7 mouse cellular contexts compared by ENCODE assay signal in the genomic region with DNA sequence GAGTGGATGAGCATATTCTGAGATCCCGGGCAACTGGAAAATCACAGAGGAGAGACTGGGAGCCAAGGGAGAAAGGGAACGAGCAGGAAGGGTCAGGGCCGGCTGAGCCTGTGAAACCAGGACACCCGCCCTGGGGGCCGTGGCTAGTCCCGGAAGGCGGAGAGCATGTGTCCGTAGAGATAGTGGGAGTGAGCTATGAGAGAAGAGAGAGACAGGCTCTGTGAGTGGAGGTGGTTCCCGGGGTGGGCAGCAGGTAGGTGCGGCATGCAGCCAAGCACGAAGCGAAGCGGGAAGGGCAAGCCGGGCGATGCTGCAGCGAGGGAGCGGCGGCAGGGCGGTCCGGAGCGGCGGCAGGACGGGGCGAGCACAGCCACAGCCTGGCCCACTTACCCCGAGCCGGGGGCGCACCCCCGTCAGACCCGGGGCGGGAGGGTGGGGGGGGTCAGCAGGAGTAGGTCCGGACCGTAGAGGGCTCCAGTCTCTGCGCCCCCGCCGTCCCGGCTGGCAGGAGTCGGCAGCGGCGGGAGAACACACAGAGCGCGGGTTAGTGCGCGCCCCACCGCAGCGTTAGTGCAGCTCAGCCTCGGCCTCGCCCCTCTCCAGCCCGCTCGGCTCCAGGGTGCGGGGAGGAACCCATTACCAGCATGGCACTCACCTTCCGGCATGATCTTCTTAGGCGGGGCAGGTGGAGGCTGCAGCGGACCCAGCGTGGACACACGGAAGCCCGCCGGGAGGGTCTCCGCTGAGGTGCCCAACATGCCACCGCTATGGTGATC. TPM values are rescaled to one million over a fixed set of nuclear protein-coding genes. Genes with fewer than 3 reads are reported as not detected.
DNase-seq lines count a peak whose midpoint lies in the region; ATAC-seq lines count a peak whose summit lies in the region.

No protein-coding gene starts in this region.

- peaks cover 34% of the 10 kb centered on the region for H3K4me1 ChIP-seq in heart, embryonic 15.5 days (replicated peaks)
- H3K4me1 ChIP-seq in limb, embryonic 10.5 days = peaks cover 24% of the 10 kb centered on the region
- peaks cover 29% of the 10 kb centered on the region for H3K4me1 ChIP-seq in midbrain, embryonic 13.5 days (replicated peaks)

- 0 out of 2 replicates have a peak, but pooled peaks cover 5% of the 10 kb centered on the region for H3K27me3 ChIP-seq in heart, embryonic 15.5 days
- peaks cover 44% of the 10 kb centered on the region for H3K27me3 ChIP-seq in limb, embryonic 10.5 days (ENCODE audit: low read depth, poor library complexity, severe bottlenecking)
- peaks cover 43% of the 10 kb centered on the region for H3K27me3 ChIP-seq in midbrain, embryonic 13.5 days

- H3K27ac ChIP-seq in heart, embryonic 15.5 days = no peak overlapping the region
- peak overlapping the region; percentile 74 for H3K27ac ChIP-seq in limb, embryonic 10.5 days
- no peak overlapping the region for H3K27ac ChIP-seq in midbrain, embryonic 13.5 days

- H3K4me2 ChIP-seq in heart, embryonic 15.5 days = peak overlapping the region; percentile 92
- H3K4me2 ChIP-seq in midbrain, embryonic 13.5 days (replicated peaks) = peak overlapping the region; percentile 94

- H3K9ac ChIP-seq in heart, embryonic 15.5 days = peak overlapping the region; percentile 58
- H3K9ac ChIP-seq in midbrain, embryonic 13.5 days (replicated peaks) = peak overlapping the region; percentile 72

- peak; percentile 14 for DNase-seq in urinary bladder, postnatal 14 days (ENCODE audit: low spot score)
- DNase-seq in urinary bladder, postnatal 10 days (ENCODE audit: low spot score) = no peak
- DNase-seq in embryo, embryonic 10.5 days (ENCODE audit: low spot score) = peak; percentile 53
- DNase-seq in limb, embryonic 10.5 days (ENCODE audit: low spot score) = peak; percentile 73
- no peak for DNase-seq in frontal cortex, postnatal 25 days (ENCODE audit: low spot score in 2 of 2)

- ATAC-seq in heart, embryonic 15.5 days (replicated peaks; ENCODE audit: insufficient number of reproducible peaks, insufficient read depth, low FRiP score, low read depth) = no peak
- peak; percentile 75 for ATAC-seq in midbrain, embryonic 13.5 days

- WGBS in heart, embryonic 15.5 days = 12% methylated on average over 44 of the region's 59 CpGs
- WGBS in limb, embryonic 10.5 days = 3% methylated on average over 58 of the region's 59 CpGs
- 4% methylated on average over 59 of the region's 59 CpGs for WGBS in midbrain, embryonic 13.5 days

- no peaks in the 10 kb centered on the region for H3K9me3 ChIP-seq in heart, embryonic 15.5 days (replicated peaks)
- H3K9me3 ChIP-seq in limb, embryonic 10.5 days (replicated peaks) = no peaks in the 10 kb centered on the region
- no peaks in the 10 kb centered on the region for H3K9me3 ChIP-seq in midbrain, embryonic 13.5 days

- no peaks in the 10 kb centered on the region; the same call in 1 of the 2 replicates for H3K36me3 ChIP-seq in heart, embryonic 15.5 days
- no peaks in the 10 kb centered on the region for H3K36me3 ChIP-seq in limb, embryonic 10.5 days
- H3K36me3 ChIP-seq in midbrain, embryonic 13.5 days = no peaks in the 10 kb centered on the region

- H3K4me3 ChIP-seq in heart, embryonic 15.5 days = peak overlapping the region; percentile 55
- H3K4me3 ChIP-seq in limb, embryonic 10.5 days = peak overlapping the region; percentile 64
- peak overlapping the region; percentile 54 for H3K4me3 ChIP-seq in midbrain, embryonic 13.5 days (replicated peaks)

RNA-seq across cellular contexts. Expression of gene Myog, which starts 9.0 kb away (rescaled TPM):
- 0.98 and 2.0 TPM in 2 replicates for polyA plus RNA-seq in heart, embryonic 15.5 days (2015; fragmentation: Nextera tagmentation; extraction: Ambion mirVana)
- 2.0 and 16.0 TPM in 2 replicates for polyA plus RNA-seq in limb, embryonic 10.5 days (2016; fragmentation: Nextera tagmentation; extraction: Ambion mirVana)
- polyA plus RNA-seq in midbrain, embryonic 13.5 days (2015; fragmentation: Nextera tagmentation; extraction: Ambion mirVana) = not detected in 2 replicates

RNA-seq across cellular contexts. Expression of gene Ppfia4, which starts 33.9 kb away (rescaled TPM):
- 9.7 and 10.3 TPM in 2 replicates for polyA plus RNA-seq in heart, embryonic 15.5 days (2015; fragmentation: Nextera tagmentation; extraction: Ambion mirVana)
- polyA plus RNA-seq in limb, embryonic 10.5 days (2016; fragmentation: Nextera tagmentation; extraction: Ambion mirVana) = 1.8 and 2.3 TPM in 2 replicates
- polyA plus RNA-seq in midbrain, embryonic 13.5 days (2015; fragmentation: Nextera tagmentation; extraction: Ambion mirVana) = 6.5 and 7.0 TPM in 2 replicates

Comparison
In these comparisons a context has a peak if more than half of its experiments do, and no peak if none do; other contexts are left out.
1. DNase-seq: peak in urinary bladder, postnatal 14 days (single experiment), embryo, embryonic 10.5 days (single experiment) and limb, embryonic 10.5 days (single experiment); none in urinary bladder, postnatal 10 days (single experiment) and frontal cortex, postnatal 25 days (0 of 2).
2. Peak in every context shown above with its lines, with median percentiles within 50 percentile points of each other: H3K4me3 ChIP-seq.